Mouse (Mus musculus): ENCODE data around the gene Krtap17-1.

The Krtap17-1 gene

DNA sequence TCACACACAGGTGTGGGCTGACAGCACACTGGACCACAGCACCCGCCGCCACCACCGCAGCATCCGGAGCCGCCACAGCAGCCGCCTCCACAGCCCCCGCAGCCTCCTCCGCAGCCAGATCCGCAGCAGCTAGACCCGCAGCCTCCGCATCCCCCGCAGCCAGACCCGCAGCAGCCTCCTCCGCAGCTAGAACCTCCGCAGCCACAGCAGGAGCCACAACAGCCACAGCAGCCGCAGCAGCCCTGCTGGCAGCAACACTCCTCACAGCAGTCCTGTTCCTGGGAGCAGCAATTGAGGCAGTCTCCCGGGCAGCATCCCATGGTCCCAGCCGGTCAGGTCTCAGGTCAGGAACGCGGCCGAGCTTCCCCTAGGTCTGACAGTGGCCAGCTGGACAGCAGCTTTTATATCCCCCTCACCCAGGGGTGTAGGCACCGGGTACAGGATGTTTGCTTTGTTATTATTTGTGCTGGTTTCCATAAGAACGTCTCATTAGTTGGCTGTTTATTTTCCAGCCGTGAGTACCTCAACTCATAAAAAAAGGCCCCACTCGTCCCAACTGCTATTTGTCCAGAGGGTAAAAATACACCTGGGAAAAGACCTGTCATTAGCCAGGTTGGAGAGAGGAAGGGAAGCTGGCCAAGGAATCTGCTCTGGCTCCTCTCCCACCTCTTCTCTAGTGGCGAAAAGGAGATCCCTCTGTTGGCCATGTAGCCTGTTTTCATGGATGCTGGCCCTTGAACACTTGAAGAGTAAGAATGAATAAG lies at the start of gene Krtap17-1:
Krtap17-1 (minus strand) TSS at position 375 of the 764 bp plus-strand sequence.
- no peak for DNase-seq

- no peak for DNase-seq
These were observed 47.7 kb upstream of the Krtap17-1 start, which contains the start of gene Krt34 for GRCm38 (mm10) chr11:100041454-100041853. Gene Krt34 (minus strand): TSS chr11:100041554.

GRCm38 (mm10) chr11:100029768-100030167 lies 36.0 kb upstream of the Krtap17-1 start, which contains the start of gene Krt33b:
Gene Krt33b (minus strand): TSS chr11:100029868.
- DNase-seq: no peak

DNA sequence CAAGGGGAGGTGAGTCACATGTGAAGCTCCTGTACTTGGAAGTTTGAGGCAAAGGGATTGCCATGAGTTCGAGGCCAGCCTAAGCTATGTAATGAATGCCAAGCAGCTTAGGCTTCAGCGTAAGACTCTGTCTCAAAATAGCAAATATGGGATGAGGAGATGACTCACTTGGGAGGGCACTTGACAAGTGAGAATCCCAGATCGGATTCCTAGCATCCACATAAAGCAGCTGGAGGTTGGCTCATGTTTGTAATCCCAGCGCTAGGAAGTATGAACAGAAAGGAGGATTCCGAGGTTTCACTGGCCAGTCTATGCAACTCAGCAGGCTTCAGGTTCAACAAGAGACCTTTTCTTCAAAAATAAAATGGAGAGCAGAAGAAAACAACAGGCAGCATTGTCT lies 27.6 kb upstream of the Krtap17-1 start:
- no peak for DNase-seq

- DNase-seq: no peak
These were observed 25.7 kb upstream of the Krtap17-1 start for GRCm38 (mm10) chr11:100019466-100019865.

GRCm38 (mm10) chr11:100016112-100016511 lies 22.3 kb upstream of the Krtap17-1 start, which contains the start of gene Krt33a:
Gene Krt33a (minus strand): TSS chr11:100016212.
- DNase-seq: no peak

GRCm38 (mm10) chr11:100013691-100014171 lies 19.9 kb upstream of the Krtap17-1 start:
- no peak for DNase-seq

- DNase-seq: no peak
These were observed 16.9 kb upstream of the Krtap17-1 start for GRCm38 (mm10) chr11:100010682-100011081.

DNA sequence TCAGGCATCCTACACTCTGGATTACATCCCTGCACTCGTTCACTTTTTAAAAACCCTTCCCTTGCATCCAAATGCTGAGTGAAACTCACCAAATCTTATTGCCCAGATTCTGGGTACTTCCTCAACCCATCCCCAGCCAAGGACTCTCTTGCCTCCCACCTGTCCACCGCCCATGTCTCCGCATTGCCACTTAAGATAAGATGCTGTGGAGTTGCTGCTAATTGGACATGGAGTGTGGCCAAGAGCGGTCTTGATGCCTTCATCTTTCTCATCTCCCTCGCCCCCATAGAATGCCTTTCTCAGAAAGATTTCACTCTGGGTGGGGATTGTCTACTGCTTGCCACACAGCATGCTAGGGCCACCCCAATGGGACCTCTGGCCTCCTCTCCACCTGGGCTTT lies 14.5 kb upstream of the Krtap17-1 start:
- DNase-seq: no peak

DNA sequence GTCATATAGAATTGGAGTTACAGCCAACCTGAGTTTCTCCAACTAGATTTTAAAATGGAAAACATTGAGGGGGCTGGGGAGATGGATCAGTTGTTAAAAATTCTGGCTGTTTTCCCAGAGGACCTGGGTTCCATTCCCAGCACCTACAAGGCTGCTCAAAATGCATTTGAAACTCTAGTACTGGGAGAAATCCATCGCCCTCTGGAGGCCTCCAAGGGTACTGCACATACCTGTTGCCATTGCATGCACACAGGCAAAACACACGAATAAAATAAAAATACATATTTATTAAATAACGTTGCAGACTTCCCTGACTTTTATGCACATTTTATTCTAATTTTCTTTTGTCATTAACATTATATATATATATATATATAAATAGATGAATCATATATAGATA lies 12.8 kb upstream of the Krtap17-1 start:
- no peak for DNase-seq

DNA sequence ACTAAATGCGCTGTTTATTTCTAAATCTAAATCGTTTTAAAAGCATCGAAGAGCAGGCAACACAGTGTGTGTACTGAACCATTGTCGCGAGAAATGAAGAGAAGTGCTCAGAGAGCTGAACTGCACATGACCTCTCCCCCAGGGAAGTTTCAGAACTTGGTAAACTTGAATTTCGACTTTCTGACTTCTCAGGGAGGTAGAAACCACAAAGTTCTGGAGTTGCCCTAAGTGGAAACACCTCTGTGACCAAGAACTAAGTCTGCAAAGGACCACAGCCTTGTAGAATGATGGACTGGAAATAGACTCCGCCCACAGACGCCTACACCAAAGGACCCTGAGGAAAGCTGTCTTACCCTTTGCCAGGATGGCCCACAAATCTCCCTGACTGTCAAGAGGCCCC lies 12.1 kb upstream of the Krtap17-1 start:
- DNase-seq: no peak

DNA sequence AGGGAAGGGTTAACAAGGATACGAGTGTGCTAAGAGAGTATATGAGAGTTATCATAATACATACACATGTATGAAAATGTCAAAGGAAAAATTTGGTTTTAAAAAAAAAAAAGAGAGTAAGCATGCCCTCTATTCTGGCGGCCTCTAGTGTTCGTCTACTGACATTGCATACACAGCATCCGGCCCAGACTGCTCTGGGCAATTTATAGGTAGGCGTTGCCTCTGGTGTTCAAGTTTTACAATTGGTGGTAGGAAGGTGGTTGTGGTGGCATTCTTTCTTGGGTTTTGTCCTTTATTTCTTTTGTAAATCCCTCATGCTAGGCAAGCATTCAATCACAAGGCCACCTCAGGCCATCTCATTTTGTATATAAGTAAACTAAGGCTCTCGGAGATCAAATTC lies 11.1 kb upstream of the Krtap17-1 start:
- peak; percentile 68 for DNase-seq

GRCm38 (mm10) chr11:99999091-99999490 lies 5.3 kb upstream of the Krtap17-1 start:
- no peak for DNase-seq

GRCm38 (mm10) chr11:99994384-99994661 lies 529 bp upstream of the Krtap17-1 start:
- no peak for DNase-seq

DNA sequence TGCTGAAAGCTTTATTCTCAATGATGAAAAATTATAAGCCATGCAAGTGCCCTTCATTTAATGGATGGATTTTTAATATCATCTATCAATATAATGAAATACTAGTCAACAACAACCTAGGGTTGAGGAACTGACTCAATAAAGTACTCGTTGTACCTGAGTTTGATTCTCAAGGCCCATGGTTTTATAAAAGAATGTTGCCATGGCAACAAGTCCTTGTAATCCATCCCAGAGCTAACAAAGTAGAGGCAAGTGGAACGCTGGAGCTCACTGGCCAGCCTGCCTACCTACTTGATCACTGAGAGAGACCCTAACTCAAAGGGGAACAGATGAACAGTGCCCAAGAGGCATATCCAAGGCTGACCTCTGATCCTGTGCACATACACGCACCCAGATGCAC lies 3.2 kb downstream of the Krtap17-1 start:
- DNase-seq: no peak

- DNase-seq: peak; percentile 26
These were observed 3.9 kb downstream of the Krtap17-1 start for GRCm38 (mm10) chr11:99989881-99990405.

DNA sequence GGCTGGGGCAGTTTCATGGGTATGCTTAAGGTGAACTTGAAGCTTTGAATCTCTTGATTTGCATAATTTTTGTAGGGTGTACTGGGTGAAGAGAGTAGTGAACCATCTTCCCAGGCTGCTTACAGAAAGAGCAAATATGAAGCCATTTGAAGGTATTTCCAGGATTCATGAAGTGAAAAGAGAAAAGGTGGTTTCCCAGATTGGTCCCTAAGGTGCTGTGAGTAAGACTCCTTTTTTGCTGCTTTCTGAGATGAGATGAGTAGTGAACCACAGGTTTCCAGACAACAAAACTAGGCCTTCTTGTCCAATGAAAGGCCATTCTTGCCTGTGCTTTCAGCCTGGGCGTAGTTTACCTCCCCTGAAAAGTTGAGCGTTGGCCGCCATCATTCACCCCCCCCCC lies 5.3 kb downstream of the Krtap17-1 start:
- no peak for DNase-seq

- DNase-seq: no peak
These were observed 7.6 kb downstream of the Krtap17-1 start, which contains the start of gene Krtap16-1 for GRCm38 (mm10) chr11:99986180-99986647. Gene Krtap16-1 (minus strand): TSS chr11:99986597.

GRCm38 (mm10) chr11:99985291-99986092 lies 8.3 kb downstream of the Krtap17-1 start:
- peak; percentile 95 for DNase-seq

- DNase-seq: no peak
These were observed 10.4 kb downstream of the Krtap17-1 start for GRCm38 (mm10) chr11:99983442-99983841.

DNA sequence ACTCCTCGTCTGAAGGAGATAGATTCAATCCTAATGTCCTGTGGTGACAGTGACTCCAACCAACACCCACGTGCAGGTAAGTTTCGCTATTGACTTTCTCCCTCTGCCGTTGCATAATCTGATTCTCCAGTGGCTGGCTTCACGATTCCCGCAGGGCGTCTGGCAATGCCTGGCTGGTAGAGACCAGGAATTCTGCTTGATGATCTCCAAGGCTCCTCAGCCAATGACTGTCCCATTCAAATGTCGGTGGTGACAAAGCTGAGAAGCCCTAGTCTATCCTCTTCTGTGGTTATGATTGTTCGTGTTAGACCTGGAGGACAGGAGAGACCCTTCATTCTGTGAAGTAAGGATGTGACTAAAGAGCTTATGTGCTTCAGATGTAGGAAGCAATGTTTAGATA lies 11.1 kb downstream of the Krtap17-1 start:
- no peak for DNase-seq

DNA sequence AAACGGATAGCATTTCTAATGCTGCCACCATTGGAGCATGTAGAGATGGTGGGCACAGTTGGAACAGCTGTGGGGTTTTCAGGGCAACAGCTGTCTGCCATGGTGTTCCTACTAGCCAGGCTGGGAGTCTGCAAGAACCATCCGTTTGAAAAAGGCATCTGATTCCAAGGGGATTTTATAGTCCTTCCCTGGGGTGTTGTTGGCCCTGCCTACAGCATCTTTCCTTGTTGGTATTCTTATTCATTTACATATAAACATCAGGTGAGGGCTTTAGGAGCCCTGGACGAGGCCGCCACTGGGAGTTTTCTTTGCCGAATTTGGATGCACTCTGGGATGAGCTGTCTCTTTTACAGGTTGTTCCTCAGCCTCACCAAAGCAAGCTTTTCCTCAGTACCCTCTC lies 14.8 kb downstream of the Krtap17-1 start, which contains the start of gene Krtap29-1:
Krtap29-1 (minus strand) TSS at position 101 of the 400 bp plus-strand sequence.
- no peak for DNase-seq

- no peak for DNase-seq
These were observed 27.8 kb downstream of the Krtap17-1 start for GRCm38 (mm10) chr11:99965961-99966360.

Measured in cerebellum, adult 9-10 months (tissue).